Mouse (Mus musculus) bone marrow, adult 2 months (tissue): ENCODE results near the gene Elmo1. TPM values are rescaled to one million over a fixed set of nuclear protein-coding genes. Genes with fewer than 3 reads are reported as not detected.

ENCODE experiments used
- H3K27ac ChIP-seq: fragments of 200-500 bp; 2 replicates; pipeline ENCODE4 v1.5.1; 2012; ENCODE audit warnings: low read depth, mild to moderate bottlenecking, control low read depth, inconsistent platforms, low read length; ENCODE audit not compliant: control insufficient read depth, poor library complexity, insufficient read depth
- H3K4me1 ChIP-seq: fragments of 200-500 bp; 2 replicates; pipeline ENCODE4 v1.6.1; 2011; ENCODE audit warnings: low read length; ENCODE audit not compliant: control insufficient read depth, insufficient read depth
- H3K4me3 ChIP-seq: fragments of 200-500 bp; replicated peaks from 2 replicates; pipeline ENCODE3; 2011; ENCODE audit warnings: mild to moderate bottlenecking, low read depth, low read length, control low read depth; ENCODE audit not compliant: control insufficient read depth
- CTCF ChIP-seq: fragments of 200-500 bp; IDR thresholded peaks from 2 replicates; pipeline ENCODE4 v1.5.1; 2011; ENCODE audit warnings: low read length, control low read depth; ENCODE audit not compliant: control insufficient read depth, insufficient read depth
- POLR2A ChIP-seq: fragments of 200-500 bp; IDR thresholded peaks from 2 replicates; pipeline ENCODE4 v1.6.1; 2011; ENCODE audit warnings: low read depth, mild to moderate bottlenecking, control low read depth, low read length, borderline replicate concordance; ENCODE audit not compliant: control insufficient read depth
- WGBS: fragments of 180-500 bp; shearing (Covaris S2); methylation state at CpG from one replicate; pipeline ENCODE4 v1.1.7; 2018; 5-methylcytosine and 5-hydroxymethylcytosine counted together
- polyA plus RNA-seq: library from polyadenylated mRNA; stranded (reverse); fragments of >200 nt; gene quantifications from 2 replicates; pipeline ENCODE4 v1.2.4, GENCODE M21; 2011; ENCODE audit warnings: low replicate concordance; ENCODE audit not compliant: missing spikeins, insufficient read depth, insufficient read length

Elmo1 gene
- polyA plus RNA-seq, 1 experiment = 13.2 TPM

DNA sequence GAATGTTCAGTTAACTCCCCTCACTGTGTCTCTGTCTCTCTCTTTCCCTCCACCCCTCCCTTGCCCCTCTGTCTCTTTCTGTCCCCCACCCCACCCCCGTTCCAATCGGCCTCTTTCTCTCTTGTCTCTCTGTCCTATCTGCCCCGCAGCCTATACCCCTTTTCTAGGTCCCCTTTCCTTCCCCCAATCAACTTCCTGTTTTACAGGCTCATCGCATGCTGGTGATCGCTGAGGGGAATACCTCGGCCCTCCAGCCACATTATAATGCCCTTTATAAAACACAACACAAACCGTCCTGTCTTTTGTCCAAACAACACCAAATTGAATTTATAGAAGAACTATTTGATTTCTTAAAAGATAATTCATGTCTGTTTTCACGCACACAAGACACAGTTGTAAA lies 40.7 kb upstream of the Elmo1 start:
- 9% methylated on average over 8 of the region's 8 CpGs for WGBS
- no peak for TF ChIP-seq POLR2A
- no peak for TF ChIP-seq CTCF
- Histone ChIP-seq H3K4me3 (no peak overlapping the region), H3K4me1 (peaks cover 2% of the 10 kb centered on the region), H3K27ac (no peak overlapping the region)

GRCm38 (mm10) chr13:20050149-20050548 lies 40.2 kb upstream of the Elmo1 start:
- no peak for TF ChIP-seq CTCF
- no peak for TF ChIP-seq POLR2A
- peaks cover 2% of the 10 kb centered on the region for H3K4me1 ChIP-seq
- 87% methylated on average over 10 of the region's 10 CpGs for WGBS
- no peak overlapping the region for H3K27ac ChIP-seq
- H3K4me3 ChIP-seq = no peak overlapping the region

- WGBS = 88% methylated on average over 1 of the region's 1 CpGs
- no peak overlapping the region for H3K4me3 ChIP-seq
- TF ChIP-seq POLR2A (no peak), CTCF (no peak)
- no peaks in the 10 kb centered on the region; the same call in 1 of the 2 replicates for H3K4me1 ChIP-seq
- no peak overlapping the region for H3K27ac ChIP-seq
Observed at GRCm38 (mm10) chr13:20057926-20058325, 32.5 kb upstream of the Elmo1 start.

DNA sequence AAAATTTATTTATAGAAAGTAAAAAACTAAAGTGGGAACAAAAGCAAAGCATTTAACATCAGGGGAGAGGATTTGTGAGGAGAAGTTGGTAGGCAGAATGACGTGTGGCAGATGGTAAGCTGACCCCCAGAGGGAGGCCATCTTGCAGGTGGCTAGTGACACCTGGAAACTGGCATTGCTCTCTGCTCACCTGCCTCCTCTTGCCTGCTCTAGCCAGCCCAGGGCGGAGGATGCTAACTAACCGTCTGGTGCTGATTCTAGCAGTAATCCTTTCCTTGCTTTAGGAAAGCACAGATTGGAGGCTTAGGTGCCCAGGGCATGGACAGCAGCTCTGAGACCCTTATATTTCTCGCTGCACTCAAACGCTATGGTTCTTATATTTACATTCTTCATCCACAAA lies 29.4 kb upstream of the Elmo1 start:
- Histone ChIP-seq H3K4me3 (no peak overlapping the region), H3K27ac (no peak overlapping the region), H3K4me1 (no peaks in the 10 kb centered on the region; the same call in 1 of the 2 replicates)
- TF ChIP-seq CTCF = no peak
- no peak for TF ChIP-seq POLR2A
- WGBS = 82% methylated on average over 5 of the region's 5 CpGs

DNA sequence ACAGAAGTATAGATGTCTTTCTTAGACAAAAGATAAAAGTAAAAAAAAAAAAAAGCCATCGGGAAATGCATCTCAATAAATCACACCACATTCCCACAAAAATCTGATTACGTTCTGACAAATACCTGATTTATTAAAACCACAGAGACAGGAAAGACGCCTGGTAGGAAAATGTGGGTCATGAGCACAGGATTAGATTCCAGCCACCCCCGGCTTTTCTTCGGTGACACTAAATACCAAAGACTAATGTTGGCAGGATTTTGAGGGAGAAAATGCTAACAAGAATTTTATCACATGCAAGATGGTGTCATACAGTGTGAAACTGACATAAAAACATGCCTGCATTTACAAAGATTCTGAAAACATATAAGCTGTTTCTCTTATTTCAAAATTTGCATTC lies 27.1 kb upstream of the Elmo1 start:
- no peak overlapping the region for H3K4me3 ChIP-seq
- H3K4me1 ChIP-seq = no peaks in the 10 kb centered on the region; the same call in 1 of the 2 replicates
- 62% methylated on average over 5 of the region's 5 CpGs for WGBS
- no peak overlapping the region for H3K27ac ChIP-seq
- TF ChIP-seq POLR2A = no peak

- Histone ChIP-seq H3K4me3 (no peak overlapping the region), H3K4me1 (no peaks in the 10 kb centered on the region), H3K27ac (no peak overlapping the region)
- TF ChIP-seq CTCF (no peak), POLR2A (no peak)
Observed at GRCm38 (mm10) chr13:20072043-20072442, 18.4 kb upstream of the Elmo1 start.

GRCm38 (mm10) chr13:20072994-20073393 lies 17.4 kb upstream of the Elmo1 start:
- 38% methylated on average over 5 of the region's 5 CpGs for WGBS
- H3K27ac ChIP-seq = no peak overlapping the region
- TF ChIP-seq CTCF (no peak), POLR2A (no peak)
- no peaks in the 10 kb centered on the region for H3K4me1 ChIP-seq
- H3K4me3 ChIP-seq = no peak overlapping the region

DNA sequence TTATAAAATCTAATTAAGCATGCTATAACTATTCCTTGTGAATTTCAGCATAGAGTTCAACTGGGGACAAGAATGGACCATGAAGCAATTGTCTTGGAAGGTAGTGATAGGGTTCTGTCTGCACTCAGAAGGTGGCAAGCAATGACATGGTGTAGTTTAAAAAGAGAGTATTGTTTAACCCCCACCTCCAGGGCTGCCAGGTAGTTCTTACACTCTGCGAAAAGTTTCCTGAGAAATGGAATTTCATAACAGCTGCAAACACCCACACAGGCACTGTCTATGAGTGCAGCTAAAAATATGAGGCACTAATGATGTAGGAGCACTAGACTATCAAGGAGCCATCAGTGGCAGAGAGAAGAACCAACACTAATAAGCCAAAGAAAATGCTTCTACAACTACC lies 13.9 kb upstream of the Elmo1 start:
- Histone ChIP-seq H3K27ac (no peak overlapping the region), H3K4me1 (no peaks in the 10 kb centered on the region), H3K4me3 (no peak overlapping the region)
- 83% methylated on average over 1 of the region's 1 CpGs for WGBS
- TF ChIP-seq POLR2A (no peak), CTCF (no peak)

- H3K4me3 ChIP-seq = no peak overlapping the region
- 81% methylated on average over 3 of the region's 3 CpGs for WGBS
- H3K27ac ChIP-seq = no peak overlapping the region
- TF ChIP-seq CTCF (no peak), POLR2A (no peak)
- H3K4me1 ChIP-seq = no peaks in the 10 kb centered on the region
Observed at GRCm38 (mm10) chr13:20077237-20077636, 13.2 kb upstream of the Elmo1 start.
